Mouse (Mus musculus): ENCODE results near the gene Atf4. TPM values are rescaled to one million over a fixed set of nuclear protein-coding genes. Genes with fewer than 3 reads are reported as not detected.

The Atf4 gene
- polyA plus RNA-seq, 1 experiment from 2014 or later: 118 TPM

DNA sequence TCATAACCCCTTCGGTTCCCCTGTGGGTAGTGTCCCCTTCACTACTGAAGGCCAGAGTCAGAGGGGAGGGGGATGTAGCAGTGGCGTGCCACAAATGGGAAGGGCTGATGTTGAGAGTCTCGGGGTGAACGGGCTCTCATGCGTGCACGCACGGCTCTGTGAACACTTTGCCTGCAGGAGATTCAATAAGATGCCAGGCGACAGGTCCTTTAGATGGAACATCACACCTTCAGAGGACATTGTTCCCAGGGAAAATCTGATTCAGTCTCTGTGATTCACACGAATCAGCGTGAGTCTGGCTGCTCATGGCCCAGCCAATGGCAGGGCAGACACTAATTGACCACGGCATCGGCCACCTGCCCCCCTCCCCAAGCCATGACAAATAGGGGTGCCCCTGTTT, 49.2 kb downstream of the Atf4 start:
- peaks cover 8% of the 10 kb centered on the region; the same call in 1 of the 2 replicates for H3K4me1 ChIP-seq (replicated peaks)
- 62% methylated on average over 12 of the region's 12 CpGs for WGBS
- H3K4me3 ChIP-seq: no peak overlapping the region
- no peaks in the 10 kb centered on the region for H3K36me3 ChIP-seq
- H3K9me3 ChIP-seq: no peaks in the 10 kb centered on the region
- H3K27me3 ChIP-seq: 0 out of 2 replicates have a peak, but pooled peaks cover 6% of the 10 kb centered on the region
- H3K9ac ChIP-seq: no peak overlapping the region
- H3K4me2 ChIP-seq: no peak overlapping the region
- no peak overlapping the region for H3K27ac ChIP-seq
- no peak for ATAC-seq (ENCODE audit: low FRiP score)

DNA sequence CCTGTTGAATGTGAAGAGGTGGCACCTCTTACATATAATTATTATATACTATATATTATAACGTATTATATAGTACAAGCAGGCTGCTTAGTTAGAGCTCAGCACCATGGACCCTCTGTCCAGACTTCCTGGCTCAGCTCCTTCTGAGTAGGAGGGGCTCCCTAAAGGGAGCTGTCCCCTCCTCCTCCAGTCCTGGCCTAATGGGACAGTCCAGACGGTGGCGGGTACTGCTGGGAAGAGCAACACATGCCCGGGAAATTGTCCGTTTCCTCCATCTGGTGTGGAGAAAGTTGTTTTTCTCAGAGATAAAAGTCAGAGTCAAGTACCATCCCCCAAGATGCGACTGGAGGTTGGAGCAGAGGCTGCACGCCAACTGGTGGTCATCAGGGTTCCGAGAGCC, 51.2 kb downstream of the Atf4 start:
- Histone ChIP-seq H3K4me1 (replicated peaks) (peaks cover 8% of the 10 kb centered on the region; the same call in 1 of the 2 replicates), H3K4me2 (no peak overlapping the region), H3K27ac (no peak overlapping the region), H3K36me3 (no peaks in the 10 kb centered on the region), H3K9me3 (no peaks in the 10 kb centered on the region), H3K4me3 (no peak overlapping the region), H3K27me3 (0 out of 2 replicates have a peak, but pooled peaks cover 5% of the 10 kb centered on the region), H3K9ac (no peak overlapping the region)
- ATAC-seq (ENCODE audit: low FRiP score): no peak
- WGBS: 67% methylated on average over 8 of the region's 8 CpGs

Other genes starting within 250 kb of the Atf4 start
- 2.4 and 2.8 TPM in 2 replicates for gene Pdgfb, start 240.2 kb upstream of the Atf4 start, polyA plus RNA-seq (2015; fragmentation: Nextera tagmentation; extraction: Ambion mirVana)
- gene Syngr1, start 163.8 kb upstream of the Atf4 start, polyA plus RNA-seq (2015; fragmentation: Nextera tagmentation; extraction: Ambion mirVana): 27.9 and 28.3 TPM in 2 replicates
- gene Rpl3, start 163.3 kb upstream of the Atf4 start, polyA plus RNA-seq (2015; fragmentation: Nextera tagmentation; extraction: Ambion mirVana): 613 and 622 TPM in 2 replicates
- 38.3 and 41.2 TPM in 2 replicates for gene Tab1, start 122.1 kb upstream of the Atf4 start, polyA plus RNA-seq (2015; fragmentation: Nextera tagmentation; extraction: Ambion mirVana)
- gene Mgat3, start 81.5 kb upstream of the Atf4 start, polyA plus RNA-seq (2015; fragmentation: Nextera tagmentation; extraction: Ambion mirVana): 12.2 and 13.0 TPM in 2 replicates
- 36.9 and 37.7 TPM in 2 replicates for gene Mief1, start 21.2 kb upstream of the Atf4 start, polyA plus RNA-seq (2015; fragmentation: Nextera tagmentation; extraction: Ambion mirVana)
- not detected in 2 replicates for gene AC140267.1, start 19.3 kb upstream of the Atf4 start, polyA plus RNA-seq (2015; fragmentation: Nextera tagmentation; extraction: Ambion mirVana)
- 74.7 and 75.9 TPM in 2 replicates for gene Rps19bp1, start 9.1 kb downstream of the Atf4 start, polyA plus RNA-seq (2015; fragmentation: Nextera tagmentation; extraction: Ambion mirVana)
- gene Cacna1i, start 32.1 kb downstream of the Atf4 start, polyA plus RNA-seq (2015; fragmentation: Nextera tagmentation; extraction: Ambion mirVana): 0.34 and 0.39 TPM in 2 replicates